Mouse (Mus musculus) heart, adult 8-10 months (tissue): ENCODE data around the gene Lpcat1. TPM values are rescaled to one million over a fixed set of nuclear protein-coding genes. Genes with fewer than 3 reads are reported as not detected.

Experiments used
- DNase-seq: peaks from one replicate; pipeline ENCODE4 v3.0.0; 2022; ENCODE audit warnings: low spot score
- total RNA-seq, 4 experiments: library from RNA; stranded (reverse); gene quantifications; 2 replicates each; pipeline ENCODE4 v1.2.4; 2022

Lpcat1 gene
- total RNA-seq, 4 experiments from 2014 or later: 6.8 to 9.6 (median 7.5) TPM

DNA sequence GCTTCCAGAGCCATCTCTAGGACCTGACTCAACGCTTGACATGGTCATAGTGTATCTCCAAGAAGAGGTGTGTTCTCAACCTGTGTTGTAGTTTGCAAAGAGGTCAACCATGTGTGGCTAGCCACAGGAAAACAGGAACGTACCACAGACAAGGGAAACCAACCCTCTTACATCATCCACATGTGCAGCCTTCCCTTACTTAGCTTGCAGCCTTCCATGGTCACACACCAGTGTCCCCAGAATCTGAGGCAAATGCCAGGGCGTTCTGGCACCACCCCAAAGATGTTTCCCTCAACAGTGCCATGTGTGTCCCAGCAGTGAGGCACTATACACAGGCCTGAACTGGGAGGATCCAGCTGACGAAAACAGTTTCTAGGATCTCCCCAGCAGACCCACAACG lies 9.3 kb downstream of the Lpcat1 start:
- no peak for DNase-seq

DNA sequence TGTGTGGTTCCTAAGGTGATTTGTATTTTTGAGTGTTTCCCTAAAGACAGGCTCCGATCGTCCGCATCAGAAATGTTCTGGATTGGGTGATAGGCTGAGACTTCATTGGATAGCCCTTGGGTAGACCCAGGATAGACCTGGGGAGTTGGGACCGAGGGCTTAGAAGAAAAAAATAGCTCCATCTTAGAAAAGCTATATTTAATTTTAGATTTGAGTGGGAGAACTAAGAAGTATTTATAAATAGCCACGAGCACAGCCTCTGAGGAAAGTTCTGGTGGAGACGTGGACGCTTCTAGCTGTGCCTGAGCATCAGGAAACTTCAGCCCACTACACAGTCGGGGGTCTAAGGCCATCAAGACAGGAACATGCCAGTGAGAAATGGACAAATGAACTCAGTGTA lies 9.8 kb downstream of the Lpcat1 start:
- DNase-seq: no peak

DNA sequence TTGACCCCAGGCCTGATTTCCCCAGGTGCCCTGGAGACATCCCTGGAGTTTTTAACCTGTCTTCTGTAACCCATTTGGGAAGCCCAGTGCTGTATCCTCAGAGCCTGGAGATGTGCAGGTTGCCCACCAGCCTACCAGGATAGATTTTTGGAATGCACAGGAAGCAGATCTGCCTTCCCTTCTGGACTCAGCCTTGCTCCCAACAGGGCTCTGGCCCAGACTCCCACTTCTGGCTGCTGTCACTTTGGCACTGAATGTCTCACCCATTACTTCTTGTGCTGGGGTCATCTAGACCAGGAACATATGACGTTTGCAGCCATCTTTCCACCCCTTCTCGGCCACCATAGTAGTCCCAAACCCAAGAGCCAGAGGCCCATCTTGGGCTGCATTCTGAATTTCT lies 10.8 kb downstream of the Lpcat1 start:
- no peak for DNase-seq

DNA sequence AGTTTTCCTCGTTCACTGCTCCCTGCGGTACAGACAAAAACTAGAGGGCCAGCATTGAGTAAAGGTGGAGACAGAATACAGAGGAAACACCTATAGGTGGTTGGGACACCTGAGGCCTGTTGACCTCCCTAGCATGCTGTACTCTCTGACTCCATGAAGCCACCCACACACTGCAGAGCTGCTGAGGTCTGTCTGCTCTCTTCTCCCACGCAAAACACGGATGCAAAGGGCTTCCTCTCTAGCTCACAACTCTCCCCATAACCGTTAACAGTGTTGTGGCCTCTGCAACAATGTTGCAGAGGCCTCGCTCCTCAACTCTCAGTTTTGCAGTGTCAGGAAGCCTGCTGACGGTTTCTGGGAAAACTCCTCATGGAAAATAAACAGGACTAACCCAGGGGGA lies 15.5 kb downstream of the Lpcat1 start:
- DNase-seq: no peak

DNA sequence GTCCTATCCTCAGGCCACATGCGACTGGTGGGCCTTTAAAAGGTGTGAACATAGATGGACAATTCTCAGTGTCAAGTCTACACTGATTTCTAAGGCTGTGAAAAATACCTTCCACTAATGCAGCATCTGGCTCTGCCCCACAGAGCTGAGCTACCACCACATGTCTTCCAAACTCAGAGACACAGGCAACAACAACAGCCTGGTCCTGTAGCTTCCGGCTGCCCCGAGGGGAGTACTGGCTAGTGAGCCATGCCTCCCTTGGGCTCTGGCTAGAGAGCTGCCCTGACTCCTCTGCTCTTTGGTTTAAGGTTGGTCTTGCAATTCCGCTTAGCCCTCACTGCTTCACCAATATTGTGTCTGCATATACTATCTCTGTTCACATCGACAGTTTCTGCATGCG lies 16.3 kb downstream of the Lpcat1 start:
- no peak for DNase-seq

DNA sequence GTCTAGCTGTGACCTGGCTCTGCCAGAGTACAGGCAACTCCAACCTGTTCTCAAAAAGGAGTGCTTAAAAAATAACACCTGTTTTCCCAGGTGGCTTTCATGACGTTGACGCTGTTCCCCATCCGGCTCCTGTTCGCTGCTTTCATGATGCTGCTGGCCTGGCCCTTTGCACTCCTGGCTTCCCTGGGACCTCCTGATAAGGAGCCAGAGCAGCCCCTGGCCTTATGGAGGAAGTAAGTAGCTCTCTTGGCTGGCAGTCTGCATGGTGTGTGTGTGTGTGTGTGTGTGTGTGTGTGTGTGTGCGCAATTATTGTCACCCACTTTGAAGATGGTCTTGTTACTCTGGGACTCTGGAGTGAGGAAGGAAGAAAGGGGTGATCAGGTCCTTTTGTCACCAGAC lies 17.2 kb downstream of the Lpcat1 start:
- DNase-seq: no peak

DNA sequence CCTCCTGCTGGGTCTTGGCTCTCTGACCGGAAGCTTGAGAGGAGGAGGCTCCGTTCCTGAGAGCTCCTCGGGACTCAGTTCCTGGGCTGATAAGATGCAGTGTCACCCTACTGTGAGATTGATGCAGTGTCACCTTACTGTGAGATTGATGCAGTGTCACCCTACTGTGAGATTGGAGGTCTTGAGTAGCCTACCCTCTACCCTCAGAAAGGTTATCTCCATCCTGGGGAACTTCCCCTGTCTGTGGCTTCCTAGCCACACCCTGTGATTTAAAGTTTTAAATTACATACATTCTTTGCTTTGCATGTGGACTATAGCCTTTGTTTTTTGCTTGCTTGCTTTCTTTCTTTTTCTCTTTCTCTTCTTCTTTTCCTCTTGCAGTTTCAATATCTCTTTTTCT lies 21.1 kb downstream of the Lpcat1 start:
- no peak for DNase-seq

DNA sequence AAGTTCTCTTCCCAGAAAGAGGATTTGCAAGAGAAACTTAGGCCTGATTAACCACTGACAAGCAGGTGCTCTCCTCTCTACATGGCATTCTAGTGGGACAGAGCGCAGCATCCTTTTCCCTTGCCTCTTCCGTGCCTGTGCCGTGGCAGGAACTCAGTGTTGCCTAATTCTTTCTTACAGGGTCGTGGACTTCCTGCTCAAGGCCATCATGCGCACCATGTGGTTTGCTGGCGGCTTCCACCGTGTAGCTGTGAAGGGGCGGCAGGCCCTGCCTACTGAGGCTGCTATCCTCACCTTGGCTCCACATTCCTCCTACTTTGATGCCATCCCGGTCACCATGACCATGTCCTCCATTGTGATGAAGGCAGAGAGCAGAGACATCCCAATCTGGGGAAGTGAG lies 21.7 kb downstream of the Lpcat1 start:
- no peak for DNase-seq

DNA sequence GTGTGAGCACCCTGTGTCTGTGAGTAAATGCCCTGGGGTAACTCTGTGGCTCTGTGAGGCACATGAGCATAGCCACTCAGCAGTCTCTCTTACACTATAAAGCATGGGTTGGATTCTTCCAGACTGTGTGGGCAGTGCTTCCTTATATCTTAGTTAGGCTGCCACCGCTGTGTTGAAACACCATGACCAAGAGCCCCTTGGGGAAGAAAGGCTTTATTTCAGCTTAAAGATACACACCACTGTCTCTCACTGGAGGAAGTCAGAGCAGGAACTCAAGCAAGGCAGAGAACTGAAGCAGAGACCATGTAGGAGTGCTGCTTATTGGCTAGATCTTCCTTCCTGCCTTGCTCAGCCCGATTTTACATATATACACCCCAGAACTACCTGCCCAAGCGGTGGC lies 23.0 kb downstream of the Lpcat1 start:
- DNase-seq: no peak

DNA sequence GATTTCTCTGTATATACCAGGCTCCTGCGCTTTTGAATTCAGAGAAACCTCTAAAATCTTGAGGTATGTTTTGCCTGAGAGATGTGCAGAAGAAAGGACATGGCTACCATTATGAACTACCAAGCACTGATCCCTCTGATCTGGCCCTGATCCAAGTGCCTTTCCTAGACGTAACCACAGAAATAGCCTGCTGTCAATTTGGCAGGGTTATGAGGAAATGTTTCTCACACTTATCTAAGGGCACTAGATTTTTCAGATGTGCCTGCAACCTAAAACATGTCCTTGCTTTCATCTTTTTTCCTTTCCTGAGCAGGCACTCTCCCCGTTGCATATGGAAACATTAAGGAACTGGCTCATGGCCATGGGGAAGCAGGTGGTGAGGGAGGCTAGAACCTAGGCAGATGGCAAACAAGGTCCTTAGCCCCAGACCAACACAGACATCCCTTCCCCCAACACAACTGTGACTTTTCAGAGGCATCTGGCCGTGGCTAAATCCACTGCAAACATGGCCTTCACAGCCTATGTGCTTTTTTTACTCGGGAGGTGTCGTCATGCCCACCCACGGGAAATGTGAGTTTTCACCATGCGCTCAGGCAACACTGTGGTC lies 23.7 kb downstream of the Lpcat1 start:
- DNase-seq: no peak

DNA sequence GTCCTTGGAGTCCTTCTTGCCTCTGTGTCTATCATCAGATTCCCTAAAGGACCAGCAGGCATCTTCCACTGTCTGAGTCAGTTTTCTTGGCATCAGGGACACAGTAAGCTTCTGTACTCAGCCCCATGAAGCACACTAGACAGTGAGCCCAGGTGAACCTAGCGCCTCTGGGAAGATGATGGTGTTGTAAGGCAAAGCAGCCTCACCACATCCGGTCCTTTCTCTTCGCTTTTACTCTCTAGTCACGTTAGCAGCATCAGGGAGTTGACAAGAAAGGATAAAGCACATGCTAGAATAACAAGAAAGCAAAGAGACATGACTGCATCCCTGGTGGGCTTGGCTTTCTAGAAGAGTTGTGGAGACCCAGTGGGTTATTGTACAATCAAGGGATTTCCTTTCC lies 26.2 kb downstream of the Lpcat1 start:
- DNase-seq: no peak

DNA sequence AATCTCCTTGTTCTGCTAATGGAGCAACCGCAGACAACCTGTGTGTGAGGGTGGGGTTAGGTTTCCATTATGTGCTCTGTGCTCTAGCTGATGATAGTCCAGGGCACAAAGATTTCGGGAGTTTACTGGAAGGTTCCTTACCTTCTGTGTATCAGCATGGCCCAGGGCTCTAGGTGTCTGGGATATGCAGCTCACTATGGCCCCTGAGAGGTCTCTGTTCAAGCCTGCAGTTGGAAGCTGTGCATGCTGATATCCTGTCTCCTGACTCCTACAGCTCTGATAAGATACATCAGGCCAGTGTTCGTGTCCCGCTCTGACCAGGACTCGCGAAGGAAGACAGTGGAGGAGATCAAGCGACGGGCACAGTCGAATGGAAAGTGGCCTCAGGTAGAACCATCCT lies 27.5 kb downstream of the Lpcat1 start:
- no peak for DNase-seq

DNA sequence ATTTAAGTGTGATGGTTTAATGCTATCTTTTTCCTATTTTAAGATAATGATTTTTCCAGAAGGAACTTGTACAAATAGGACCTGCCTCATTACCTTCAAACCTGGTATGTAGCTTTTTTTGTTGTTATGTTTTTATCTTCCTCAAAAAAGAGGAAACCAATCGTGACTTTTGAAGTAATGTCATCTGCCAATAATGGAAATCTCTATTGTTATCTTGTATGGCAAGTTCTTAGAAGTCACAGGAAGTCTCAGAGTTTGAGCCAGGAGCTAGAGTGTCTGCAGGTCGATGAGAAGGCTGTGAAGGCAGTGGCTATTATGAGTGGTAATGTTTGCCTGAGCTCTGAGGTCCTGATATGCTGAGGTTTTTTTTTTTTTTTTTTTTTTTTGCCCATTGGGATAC lies 29.1 kb downstream of the Lpcat1 start:
- DNase-seq: no peak

DNA sequence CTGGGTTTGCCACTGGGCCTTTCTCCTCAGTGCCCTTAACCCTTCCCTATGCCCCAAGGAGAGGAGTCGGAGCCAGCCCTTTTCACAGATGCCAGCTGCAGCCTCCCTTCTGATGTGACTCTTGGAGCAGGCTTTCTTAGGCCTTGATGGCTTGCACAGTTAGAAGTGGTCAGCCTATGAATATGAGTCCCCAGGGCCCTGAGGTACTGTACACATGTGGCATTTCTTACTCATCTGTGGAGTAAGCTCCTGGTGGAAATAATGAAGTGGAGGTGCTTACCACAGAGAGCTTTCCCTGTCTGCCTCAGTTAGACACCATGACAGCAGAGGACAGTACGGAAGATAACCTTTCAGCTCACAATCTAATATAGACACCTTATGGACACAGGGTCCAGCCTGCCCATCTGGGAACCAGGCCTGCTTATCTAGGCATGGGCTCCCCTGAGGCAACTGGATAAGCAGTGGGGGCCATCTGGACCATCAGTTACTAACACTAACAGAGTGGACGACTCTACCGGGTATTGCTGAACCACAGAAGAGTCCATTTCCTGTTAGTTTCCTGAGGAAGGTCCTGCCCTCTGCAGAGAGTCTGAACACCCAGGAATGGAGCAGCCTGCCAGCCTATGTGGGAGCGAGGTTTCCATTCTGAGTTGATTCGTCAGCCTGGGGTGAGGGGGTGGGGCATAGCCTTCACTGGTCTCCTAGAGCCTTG lies 33.1 kb downstream of the Lpcat1 start:
- DNase-seq: no peak

DNA sequence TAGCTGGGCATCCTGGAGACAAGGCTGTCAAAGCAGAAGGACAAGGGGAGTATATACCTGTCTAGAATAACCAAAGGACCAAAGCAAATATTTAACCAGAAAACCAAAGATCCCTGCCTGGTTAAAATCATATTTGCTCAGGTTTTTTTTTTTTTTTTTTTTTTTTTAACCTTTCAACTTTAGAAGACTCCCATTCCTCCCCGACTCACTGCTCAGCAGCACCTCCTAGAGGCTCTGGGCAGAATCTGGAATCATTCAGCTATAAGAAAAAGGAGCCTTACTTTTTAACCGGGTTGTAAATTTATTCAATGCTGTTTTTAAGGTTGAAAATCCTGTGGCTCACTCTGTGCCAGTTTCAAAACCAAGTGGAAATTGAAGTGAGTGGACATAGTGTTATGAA lies 35.7 kb downstream of the Lpcat1 start:
- no peak for DNase-seq

DNA sequence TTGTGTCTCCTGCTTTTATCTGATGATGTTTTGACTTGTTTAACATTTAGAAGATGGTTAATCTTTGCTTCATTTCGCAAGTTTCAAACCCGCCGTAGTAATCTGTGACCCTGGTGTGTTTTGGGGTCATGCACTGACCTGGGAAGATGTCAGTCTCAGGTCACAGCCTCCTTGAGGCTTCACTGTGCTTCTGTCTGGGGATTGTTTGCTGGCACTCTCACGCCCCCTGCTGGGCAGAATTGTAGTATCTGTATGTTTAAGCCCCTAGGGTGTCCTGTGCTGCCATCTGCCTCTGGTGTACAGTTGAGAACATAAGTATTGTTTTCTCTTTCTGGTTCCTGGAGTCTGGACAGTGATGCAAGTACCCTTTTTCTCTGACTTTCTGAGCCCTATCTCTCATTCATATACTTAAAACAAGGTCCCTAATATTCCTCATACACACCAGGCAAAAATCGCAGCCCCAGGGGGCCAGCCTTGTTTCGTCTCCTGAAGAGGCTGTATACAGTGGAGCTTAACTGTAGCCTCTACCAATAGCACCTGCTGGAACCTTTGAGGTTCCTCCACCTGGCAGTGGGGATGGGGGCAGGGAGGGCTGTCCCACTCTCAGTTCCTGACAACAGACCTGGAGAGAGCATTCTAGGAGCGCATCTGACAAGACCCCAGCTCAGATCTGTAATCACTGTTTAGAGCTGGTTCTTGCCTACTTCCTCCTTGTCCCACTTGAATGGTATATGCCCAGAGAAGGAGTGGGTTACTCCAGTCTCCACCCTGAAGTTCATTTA lies 38.9 kb downstream of the Lpcat1 start:
- peak; percentile 80 for DNase-seq

DNA sequence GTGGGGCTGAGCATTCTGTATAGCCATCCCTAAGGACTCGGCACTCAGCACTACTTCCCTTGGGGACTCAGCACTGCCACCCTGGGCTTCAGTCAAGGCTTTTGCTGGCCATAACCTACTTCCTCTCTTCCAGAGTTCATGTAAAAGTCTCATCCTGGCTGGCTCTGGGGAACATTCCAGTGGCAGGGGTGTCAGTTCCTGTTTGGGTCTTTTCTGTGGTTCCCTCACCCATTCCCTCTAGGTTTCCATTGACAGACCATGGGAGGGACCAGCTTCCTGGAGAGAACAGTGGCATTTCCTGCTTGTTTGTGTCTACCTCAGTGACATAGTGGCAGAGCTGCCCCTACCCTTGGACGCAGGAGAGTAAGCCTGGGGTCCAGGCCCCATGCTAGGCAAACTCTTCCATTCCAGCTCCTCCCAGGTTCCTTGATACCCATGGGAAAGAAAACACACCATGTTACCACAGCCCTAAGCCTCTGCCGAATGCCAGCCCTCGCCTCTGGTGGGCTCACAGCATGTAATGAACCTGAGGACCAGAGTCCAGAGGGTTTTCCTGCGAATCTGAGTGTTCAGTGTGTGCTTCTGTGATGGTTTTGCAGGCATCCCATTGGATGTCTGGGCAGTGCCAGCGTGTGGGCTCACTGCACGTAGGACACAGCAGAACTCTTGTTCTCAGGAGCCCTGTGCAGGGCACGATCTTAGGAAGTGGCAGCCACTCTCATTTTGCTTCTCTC lies 42.0 kb downstream of the Lpcat1 start:
- peak; percentile 17 for DNase-seq

DNA sequence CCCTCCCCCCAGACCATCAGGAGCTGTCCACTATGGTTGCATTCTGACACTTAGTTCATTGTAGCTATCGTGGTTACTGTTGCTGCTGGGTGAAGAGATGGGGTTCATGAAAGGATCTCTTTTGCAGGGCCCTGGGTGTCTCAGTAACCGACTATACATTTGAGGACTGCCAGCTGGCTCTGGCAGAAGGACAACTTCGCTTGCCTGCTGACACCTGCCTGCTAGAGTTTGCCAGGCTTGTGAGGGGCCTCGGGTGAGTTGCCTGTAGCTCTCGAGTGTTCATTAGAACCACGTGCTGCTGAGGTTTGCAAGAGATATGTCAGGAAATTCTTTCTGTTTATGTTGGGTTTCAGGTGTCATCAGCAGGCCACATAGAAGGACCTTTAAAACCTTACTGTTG lies 42.9 kb downstream of the Lpcat1 start:
- no peak for DNase-seq

DNA sequence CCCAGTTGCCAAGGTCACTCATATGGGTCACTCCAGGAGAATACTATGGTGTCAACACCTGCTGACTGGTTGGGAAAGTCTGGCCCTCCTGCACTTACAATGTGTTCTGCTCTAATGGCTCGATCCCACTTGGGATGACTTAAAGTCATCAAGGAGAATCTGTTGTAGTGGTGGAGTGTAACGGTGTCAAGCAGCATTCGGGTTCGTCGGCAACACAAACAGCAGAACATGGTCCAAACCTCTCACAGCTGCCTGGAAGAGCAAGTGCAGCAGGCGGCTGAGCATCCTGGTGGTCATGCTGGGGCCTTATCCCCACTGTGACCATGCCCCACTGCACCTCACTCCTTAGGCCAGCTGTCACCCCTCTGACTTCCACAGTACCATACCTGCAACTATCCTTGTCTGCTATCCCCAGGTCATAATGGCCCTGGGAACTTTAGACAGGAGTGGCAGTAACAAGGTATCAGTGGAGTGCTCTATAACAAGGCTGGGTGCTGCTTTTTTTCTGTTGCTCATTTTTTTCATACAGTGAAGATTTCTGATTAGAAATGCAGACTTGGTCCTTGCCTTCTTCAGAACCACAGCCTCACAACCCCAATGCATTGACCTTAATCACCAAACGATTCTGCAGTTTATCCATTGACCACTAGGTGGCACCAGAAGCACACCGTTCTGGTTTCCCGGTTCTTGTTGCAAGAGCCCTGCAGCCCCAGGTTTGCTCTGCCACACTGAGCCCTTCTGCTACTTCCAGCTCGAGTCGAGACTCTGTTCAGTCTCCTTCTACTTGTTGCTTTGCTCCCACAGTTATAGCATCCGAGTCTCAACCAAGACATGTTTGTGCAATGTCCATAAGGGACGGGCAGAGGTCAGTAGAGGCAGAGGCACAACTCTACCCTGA lies 46.0 kb downstream of the Lpcat1 start:
- DNase-seq: peak; percentile 77

DNA sequence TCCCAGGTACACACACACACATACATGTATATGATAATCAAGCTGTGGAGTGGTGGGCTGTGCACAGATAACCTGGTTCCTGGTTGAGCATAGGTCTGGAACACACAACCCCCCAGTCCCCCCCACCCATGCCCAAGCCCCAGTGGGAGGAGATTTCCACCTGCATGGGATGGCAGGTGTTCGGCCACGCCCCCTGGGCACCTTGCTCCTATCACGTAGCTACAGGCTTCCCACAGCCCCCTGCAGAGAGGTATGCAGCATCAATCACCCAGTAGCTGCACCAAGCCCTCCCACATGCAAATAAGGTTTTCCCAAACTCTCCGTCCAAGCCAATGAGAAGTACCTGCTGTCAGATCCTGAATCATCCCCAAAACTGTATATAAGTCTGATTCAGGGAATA lies 49.9 kb downstream of the Lpcat1 start:
- DNase-seq: no peak

DNA sequence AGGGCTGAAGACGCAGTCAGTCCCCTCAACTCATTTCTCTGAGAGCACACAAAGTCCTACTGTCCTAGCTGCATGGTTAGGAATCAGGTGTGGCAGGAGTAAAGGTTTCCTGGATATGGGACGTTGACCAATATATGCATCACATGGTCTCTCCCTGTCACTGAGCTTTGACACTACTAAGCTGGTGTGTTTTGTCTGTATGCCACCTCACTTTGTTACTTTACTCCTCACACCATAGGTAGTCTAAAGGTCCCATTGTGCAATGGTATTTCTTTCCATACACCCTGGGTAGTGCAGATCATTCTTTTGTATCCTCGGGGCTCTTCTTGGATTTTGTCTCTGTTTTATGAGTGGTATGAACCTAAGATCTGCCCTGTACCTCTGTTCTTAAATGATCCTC lies 66.7 kb downstream of the Lpcat1 start:
- no peak for DNase-seq
